Mouse (Mus musculus) right cerebral cortex, adult 2 months (tissue): Measurements from ENCODE around the gene Smpd4.
A peak's percentile ranks its signal among the peaks of the same experiment; 100 is the strongest.
"Not testable (repeated sequence)": the region's sequence is repeated elsewhere in the genome, so short reads cannot be mapped to it uniquely, and the experiment has no call there.

Experiments used
- DNase-seq, 2 experiments: peaks; one replicate each; pipeline ENCODE4 v3.0.0; 2021 to 2022; ENCODE audit warnings: low spot score in 2 of 2

Smpd4 gene

DNA sequence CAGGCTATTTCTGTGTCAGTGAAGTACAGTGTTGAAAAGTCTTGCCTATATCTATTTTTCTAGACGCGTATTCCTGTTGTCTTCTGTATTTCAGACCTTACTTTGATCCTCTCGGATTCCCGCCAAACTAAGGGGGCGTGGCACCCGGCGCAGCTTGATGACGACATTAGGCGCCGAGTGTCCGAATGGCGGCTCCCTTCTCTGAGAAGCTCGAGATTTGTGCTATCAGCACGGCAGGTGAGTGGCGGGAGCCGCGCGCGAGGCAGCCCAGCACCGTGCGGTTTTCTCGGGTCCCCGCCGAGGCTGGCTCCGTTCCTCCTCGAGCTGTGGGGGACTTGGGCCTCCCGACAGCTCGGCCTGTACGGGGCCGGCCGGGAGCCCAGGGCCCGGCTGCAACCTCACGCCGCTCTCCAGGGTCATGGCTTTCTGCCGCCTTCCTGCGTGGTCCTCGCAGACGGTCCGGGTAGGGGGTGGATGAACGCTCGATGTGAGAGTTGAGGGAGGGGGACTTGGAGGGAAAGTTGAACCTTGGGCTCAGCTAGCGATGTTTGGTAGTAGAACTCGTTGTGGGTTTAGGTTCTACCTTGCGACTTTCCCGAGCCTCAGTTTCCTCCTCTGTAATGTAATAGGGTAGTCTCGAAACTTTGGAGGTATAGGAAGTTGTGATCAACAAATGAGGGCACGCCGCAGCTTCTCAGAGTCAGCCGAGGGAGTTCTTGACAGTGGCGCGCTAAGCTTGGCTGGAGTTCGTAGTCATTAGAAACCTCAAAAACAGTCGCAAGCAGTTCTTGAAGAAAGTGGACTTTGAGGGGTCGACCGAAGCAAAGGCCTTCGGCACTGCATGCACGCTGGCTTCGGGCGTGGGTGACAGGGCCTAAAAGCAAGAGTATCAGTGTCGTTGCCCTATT, at the start of gene Smpd4:
Gene Smpd4, plus strand, starts transcription at position 157 of the 908 bp plus-strand sequence.
- peak; percentile 91 to 94 for DNase-seq

DNA sequence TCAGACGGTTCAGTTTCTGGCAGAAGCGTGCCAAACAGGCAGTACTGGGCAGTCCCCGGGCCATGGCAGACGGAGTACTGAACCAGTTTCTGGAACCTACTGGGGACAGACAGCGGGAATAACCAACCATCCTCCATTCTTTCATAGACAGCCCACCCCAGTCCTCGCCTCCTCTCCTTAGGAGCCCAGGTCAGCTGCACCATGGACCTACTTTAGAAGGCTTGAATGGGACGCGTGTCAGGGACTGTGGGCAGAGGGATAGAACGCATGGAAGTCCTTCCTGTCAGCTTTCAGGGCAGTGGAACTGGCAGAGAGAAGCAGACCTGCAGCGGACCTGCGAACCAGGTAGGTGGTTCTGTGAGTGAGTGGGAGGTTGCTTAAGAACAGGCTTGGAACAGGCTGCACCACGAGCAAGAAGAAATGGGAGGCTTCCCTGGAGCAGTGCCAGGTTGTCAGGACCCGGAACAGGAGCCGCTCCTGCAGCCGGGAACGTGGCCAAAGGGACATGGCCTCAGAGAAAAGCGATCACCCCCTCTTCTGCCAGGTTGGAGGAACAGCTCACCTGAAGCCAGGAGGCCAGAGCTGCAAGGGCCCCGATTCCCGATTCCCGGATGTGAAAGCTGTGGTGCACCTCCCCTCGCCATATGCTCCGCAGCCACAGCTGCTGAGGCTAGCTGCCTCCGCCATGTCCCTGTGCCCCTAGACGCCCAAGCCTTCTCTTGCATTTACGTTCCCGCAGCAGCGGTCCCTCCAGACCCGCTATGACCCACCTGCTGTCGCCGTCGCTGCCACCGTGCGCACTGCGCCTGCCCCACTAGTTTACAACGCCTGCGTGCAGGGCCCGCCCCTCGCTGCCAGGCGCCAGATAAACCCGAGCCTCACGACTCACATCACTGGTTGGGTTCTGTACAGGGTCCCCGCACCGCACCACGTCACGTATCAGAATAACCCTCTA, 43.0 kb upstream of the Smpd4 start:
- peak; percentile 76 to 78 for DNase-seq

- DNase-seq, result no peak
Measured at GRCm38 (mm10) chr16:17576825-17577215, 42.3 kb upstream of the Smpd4 start.

GRCm38 (mm10) chr16:17583064-17583463, 36.1 kb upstream of the Smpd4 start, which contains the start of gene Slc7a4:
TSS of gene Slc7a4 (minus strand) at chr16:17583214.
- no peak for DNase-seq

- DNase-seq, result no peak
Measured at GRCm38 (mm10) chr16:17584555-17584954, 34.6 kb upstream of the Smpd4 start.

- no peak for DNase-seq
Measured at GRCm38 (mm10) chr16:17590731-17591130, 28.4 kb upstream of the Smpd4 start.

DNA sequence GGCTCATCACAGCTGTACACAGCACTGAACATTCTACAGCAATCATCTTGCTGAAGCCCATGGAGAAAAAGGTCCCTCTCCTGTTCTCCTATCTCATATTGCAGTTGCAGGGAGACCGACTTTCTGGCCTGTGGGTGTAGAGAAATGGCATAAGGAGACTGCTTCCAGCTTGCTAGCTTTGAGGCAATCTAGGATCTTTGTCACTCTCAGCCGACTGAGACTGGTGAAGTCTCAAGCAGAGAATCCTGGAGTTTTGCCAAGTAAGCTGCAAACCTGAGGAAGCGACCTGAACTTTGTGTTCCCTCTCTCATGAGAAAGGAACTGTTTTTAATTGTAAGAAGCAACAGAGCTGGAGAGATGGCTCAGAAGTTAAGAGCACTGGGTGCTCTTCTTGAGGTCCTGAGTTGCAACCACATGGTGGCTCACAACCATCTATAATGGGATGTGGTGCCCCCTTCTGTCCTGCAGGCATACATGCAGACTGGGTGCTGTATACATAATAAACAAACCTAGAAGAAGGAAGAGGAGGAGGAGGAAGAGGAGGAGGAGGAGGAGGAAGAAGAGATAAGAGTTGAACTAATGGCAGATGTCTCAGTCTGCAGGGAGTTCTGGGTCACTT, 18.1 kb upstream of the Smpd4 start:
- DNase-seq, result no peak

DNA sequence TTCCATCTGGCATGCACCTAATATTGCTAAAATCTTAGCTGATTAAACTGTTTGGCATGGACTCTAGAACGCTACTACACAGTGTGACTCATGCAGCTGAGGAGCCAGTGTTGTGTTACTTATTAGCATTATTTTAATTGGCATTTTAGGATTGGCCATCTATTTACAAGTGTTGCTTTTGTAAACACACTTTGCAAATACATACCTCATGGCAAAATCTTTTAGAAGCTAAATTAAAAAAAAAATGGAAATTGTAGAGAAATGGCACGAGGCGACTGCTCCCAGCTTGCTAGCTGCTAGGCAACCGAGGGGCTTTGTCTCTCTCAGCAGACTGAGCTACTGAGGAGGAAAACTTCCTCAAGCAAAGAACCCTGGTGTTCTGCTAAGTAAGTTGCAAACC, 14.2 kb upstream of the Smpd4 start:
- no peak for DNase-seq

DNA sequence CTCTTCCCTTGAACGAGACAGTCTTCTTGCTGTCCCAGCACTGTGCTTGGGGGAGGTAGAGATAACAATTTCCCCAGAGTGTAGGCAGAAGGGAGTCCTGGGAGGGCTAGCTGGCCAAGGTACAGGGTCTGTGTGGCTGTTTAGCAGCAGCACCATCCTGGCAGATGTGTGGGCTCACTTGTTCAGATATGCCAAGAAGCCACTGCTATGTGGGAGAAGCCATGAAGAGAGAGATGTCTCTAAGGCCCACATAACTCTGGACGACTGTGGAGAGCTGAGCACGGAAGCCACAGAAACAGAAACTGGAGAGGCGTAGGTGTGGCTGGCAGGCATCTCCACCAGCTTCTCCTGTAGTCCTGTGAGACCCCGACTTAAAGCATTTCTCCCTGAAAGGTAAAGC, 13.5 kb upstream of the Smpd4 start:
- DNase-seq, result peak in 1 of 2 experiments; percentile 10

- DNase-seq, result peak; percentile 50 to 58
Measured at GRCm38 (mm10) chr16:17611383-17611782, 7.8 kb upstream of the Smpd4 start.

GRCm38 (mm10) chr16:17614740-17615139, 4.4 kb upstream of the Smpd4 start:
- not testable (repeated sequence) for DNase-seq

- no peak for DNase-seq
Measured at GRCm38 (mm10) chr16:17616212-17616611, 2.9 kb upstream of the Smpd4 start.

- DNase-seq, result peak; percentile 63 to 68
Measured at GRCm38 (mm10) chr16:17617922-17618565, 1.1 kb upstream of the Smpd4 start.

DNA sequence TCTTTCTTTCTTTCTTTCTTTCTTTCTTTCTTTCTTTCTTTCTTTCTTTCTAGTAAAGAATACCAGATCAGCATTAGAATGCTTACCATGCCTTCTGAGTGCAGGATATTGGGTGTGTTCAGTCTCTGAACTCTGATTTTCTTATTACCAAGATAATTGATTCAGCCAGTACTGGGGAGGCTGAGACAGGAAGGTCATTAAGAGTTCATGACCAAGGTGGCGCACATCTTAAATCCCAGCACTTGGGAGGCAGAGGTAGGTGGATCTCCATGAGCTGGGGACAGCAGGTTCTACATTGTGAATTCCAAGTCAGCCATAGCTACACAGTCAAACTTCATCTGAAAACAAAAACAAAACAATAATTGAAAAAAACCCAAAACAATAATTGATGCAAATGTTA, 2.8 kb downstream of the Smpd4 start:
- DNase-seq, result no peak

- no peak for DNase-seq
Measured at GRCm38 (mm10) chr16:17625488-17626268, 6.5 kb downstream of the Smpd4 start.

GRCm38 (mm10) chr16:17626269-17626555, 7.1 kb downstream of the Smpd4 start:
- DNase-seq, result no peak

- no peak for DNase-seq
Measured at GRCm38 (mm10) chr16:17632580-17632979, 13.4 kb downstream of the Smpd4 start.

DNA sequence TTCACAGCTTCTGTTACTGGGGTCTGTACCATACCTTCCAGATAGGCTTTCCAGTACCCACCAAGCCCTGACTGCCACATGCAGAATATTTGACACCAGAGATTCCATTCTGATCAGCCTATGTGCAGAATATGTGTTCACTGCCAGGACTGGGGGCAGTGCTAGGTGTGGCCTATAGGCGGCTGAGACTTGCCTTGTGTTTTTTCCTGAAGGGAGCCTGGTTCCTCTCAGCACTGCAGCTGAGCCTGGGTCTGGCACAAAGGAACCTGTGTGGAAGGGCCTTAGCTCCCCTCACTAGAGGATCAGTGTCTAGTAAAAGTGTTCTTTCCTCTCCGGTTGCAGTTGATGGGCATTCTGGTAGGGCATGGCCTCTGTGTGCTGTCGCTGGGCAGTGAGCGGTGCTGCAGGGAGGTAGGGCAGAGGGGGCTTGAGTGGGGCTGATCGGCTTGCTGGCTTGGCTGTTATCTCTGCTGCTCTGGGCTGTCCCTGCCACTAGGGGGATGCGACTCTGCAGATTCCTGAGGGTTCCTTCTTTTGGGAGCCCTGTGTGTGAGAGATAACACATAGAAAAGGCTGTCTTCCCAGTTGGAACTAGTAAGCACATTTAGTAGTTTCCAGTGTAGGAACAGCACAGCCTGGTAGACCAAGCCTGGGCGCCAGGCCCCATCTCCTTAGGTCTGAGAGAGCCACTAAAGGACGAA, 14.5 kb downstream of the Smpd4 start:
- DNase-seq, result no peak

GRCm38 (mm10) chr16:17636904-17637303, 17.8 kb downstream of the Smpd4 start:
- DNase-seq, result no peak

DNA sequence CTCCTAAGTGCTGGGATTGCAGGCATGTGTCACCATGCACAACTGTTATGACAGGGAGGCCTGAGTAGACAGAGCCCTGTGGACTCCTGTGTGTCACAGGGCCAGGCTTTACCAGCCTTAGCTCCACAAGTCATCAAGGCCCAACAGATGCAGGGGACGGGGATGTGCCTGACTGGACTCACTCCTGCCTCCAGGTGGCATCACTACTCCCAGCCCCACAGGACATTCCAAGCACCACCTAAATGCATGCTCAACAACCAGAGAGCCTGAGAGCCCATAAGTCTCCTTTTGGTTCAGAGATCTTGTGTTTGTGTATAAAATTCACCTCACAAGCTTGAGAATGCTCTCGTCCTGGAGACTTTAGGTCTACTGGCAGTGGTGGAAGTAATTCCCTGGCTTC, 18.5 kb downstream of the Smpd4 start:
- no peak for DNase-seq
